Mouse (Mus musculus): ENCODE results near the gene Eif1b.
"Not testable (repeated sequence)": the region's sequence is repeated elsewhere in the genome, so short reads cannot be mapped to it uniquely, and the experiment has no call there.

Eif1b gene

GRCm38 (mm10) chr9:120527270-120527669, 35.2 kb downstream of the Eif1b start:
- no peak for DNase-seq

- DNase-seq, result no peak
Observed at GRCm38 (mm10) chr9:120527919-120528318, 35.9 kb downstream of the Eif1b start.

GRCm38 (mm10) chr9:120528815-120529510, 36.9 kb downstream of the Eif1b start:
- DNase-seq, result no peak

- no peak for DNase-seq
Observed at GRCm38 (mm10) chr9:120530471-120530870, 38.4 kb downstream of the Eif1b start.

GRCm38 (mm10) chr9:120532062-120532461, 40.0 kb downstream of the Eif1b start:
- DNase-seq, result no peak

GRCm38 (mm10) chr9:120532691-120533090, 40.7 kb downstream of the Eif1b start:
- no peak for DNase-seq

- not testable (repeated sequence) for DNase-seq
Observed at GRCm38 (mm10) chr9:120533446-120533950, 41.5 kb downstream of the Eif1b start.

GRCm38 (mm10) chr9:120539662-120540251, 47.7 kb downstream of the Eif1b start, which contains the start of gene Entpd3:
Gene Entpd3, plus strand, starts transcription at chr9:120539818.
- DNase-seq, result peak; percentile 29

- DNase-seq, result no peak
Observed at GRCm38 (mm10) chr9:120541411-120541810, 49.4 kb downstream of the Eif1b start.

- no peak for DNase-seq
Observed at GRCm38 (mm10) chr9:120542241-120542640, 50.2 kb downstream of the Eif1b start.

Measured in right cerebral cortex, postnatal 4 days (tissue).